ENCODE assay signal across 7 mouse cellular contexts in genomic region chr5:114467019-114467418, GRCm38 (mm10). TPM values are rescaled to one million over a fixed set of nuclear protein-coding genes. Genes with fewer than 3 reads are reported as not detected.
DNase-seq lines count a peak whose midpoint lies in the region; ATAC-seq and TF ChIP-seq lines count a peak whose summit lies in the region.

No protein-coding gene starts in this region.

- no peak for DNase-seq in layer of hippocampus, adult 2 months (ENCODE audit: low spot score in 2 of 2)
- DNase-seq in layer of hippocampus, postnatal 25 days (ENCODE audit: extremely low spot score in 1 of 2, low spot score in 1 of 2): no peak
- no peak for DNase-seq in right cerebral cortex, postnatal 10 days (ENCODE audit: low spot score in 2 of 2)

- H3K27ac ChIP-seq in layer of hippocampus, adult 2 months: peak overlapping the region; percentile 55
- H3K27ac ChIP-seq in forebrain, embryonic 15.5 days (replicated peaks): peak overlapping the region; percentile 83
- H3K27ac ChIP-seq in limb, embryonic 12.5 days: 0 out of 2 replicates have a peak overlapping the region, but pooled peaks have one; percentile 66
- H3K27ac ChIP-seq in neural tube, embryonic 15.5 days (replicated peaks): peak overlapping the region; percentile 78

- no peak overlapping the region; the same call in 1 of the 2 replicates for H3K4me3 ChIP-seq in layer of hippocampus, adult 2 months
- H3K4me3 ChIP-seq in forebrain, embryonic 15.5 days: peak overlapping the region; percentile 25
- peak overlapping the region; percentile 32 for H3K4me3 ChIP-seq in limb, embryonic 12.5 days (replicated peaks)
- peak overlapping the region; percentile 29 for H3K4me3 ChIP-seq in neural tube, embryonic 15.5 days (replicated peaks)

- H3K9ac ChIP-seq in forebrain, embryonic 15.5 days (replicated peaks): 0 out of 2 replicates have a peak overlapping the region, but pooled peaks have one; percentile 5
- H3K9ac ChIP-seq in limb, embryonic 12.5 days (replicated peaks): peak overlapping the region; percentile 58
- peak overlapping the region; percentile 43; the same call in 1 of the 2 replicates for H3K9ac ChIP-seq in neural tube, embryonic 15.5 days (replicated peaks)

- peaks cover 29% of the 10 kb centered on the region for H3K4me1 ChIP-seq in forebrain, embryonic 15.5 days
- peaks cover 26% of the 10 kb centered on the region for H3K4me1 ChIP-seq in limb, embryonic 12.5 days (replicated peaks)
- H3K4me1 ChIP-seq in neural tube, embryonic 15.5 days: peaks cover 27% of the 10 kb centered on the region

- peak; percentile 44; the same call in 1 of the 2 replicates for ATAC-seq in forebrain, embryonic 15.5 days (replicated peaks)
- ATAC-seq in limb, embryonic 12.5 days (ENCODE audit: insufficient number of reproducible peaks, insufficient read depth, low FRiP score, low TSS enrichment, low read depth): no peak
- peak; percentile 18; the same call in 1 of the 2 replicates for ATAC-seq in neural tube, embryonic 15.5 days (ENCODE audit: low FRiP score)
- ATAC-seq in activated CD4-positive, CD25-positive, alpha-beta regulatory T cell, adult 4 months: no peak

- H3K27me3 ChIP-seq in forebrain, embryonic 15.5 days: peaks cover 18% of the 10 kb centered on the region
- H3K27me3 ChIP-seq in limb, embryonic 12.5 days: 0 out of 2 replicates have a peak, but pooled peaks cover 5% of the 10 kb centered on the region
- H3K27me3 ChIP-seq in neural tube, embryonic 15.5 days (replicated peaks): no peaks in the 10 kb centered on the region

- no peaks in the 10 kb centered on the region for H3K36me3 ChIP-seq in forebrain, embryonic 15.5 days
- H3K36me3 ChIP-seq in limb, embryonic 12.5 days: no peaks in the 10 kb centered on the region
- H3K36me3 ChIP-seq in neural tube, embryonic 15.5 days: no peaks in the 10 kb centered on the region

- H3K9me3 ChIP-seq in forebrain, embryonic 15.5 days: no peaks in the 10 kb centered on the region
- peaks cover 6% of the 10 kb centered on the region; the same call in 1 of the 2 replicates for H3K9me3 ChIP-seq in limb, embryonic 12.5 days
- no peaks in the 10 kb centered on the region for H3K9me3 ChIP-seq in neural tube, embryonic 15.5 days (replicated peaks)

- no peak; the same call in 1 of the 2 replicates for TF ChIP-seq CTCF in layer of hippocampus, adult 2 months (conservative IDR thresholded peaks at IDR 0.05)

- peak overlapping the region; percentile 42 for H3K4me2 ChIP-seq in forebrain, embryonic 15.5 days (replicated peaks)
- H3K4me2 ChIP-seq in limb, embryonic 12.5 days: peak overlapping the region; percentile 60
- peak overlapping the region; percentile 57 for H3K4me2 ChIP-seq in neural tube, embryonic 15.5 days

- 3% methylated on average over 10 of the region's 11 CpGs for WGBS in forebrain, embryonic 15.5 days
- 6% methylated on average over 11 of the region's 11 CpGs for WGBS in limb, embryonic 12.5 days
- 3% methylated on average over 11 of the region's 11 CpGs for WGBS in neural tube, embryonic 15.5 days

RNA-seq across cellular contexts. Expression of gene Mvk, which starts 22.9 kb away (rescaled TPM):
- total RNA-seq in layer of hippocampus, adult 2 months (2021): 10 to 100 TPM; 24.8 to 25.7 TPM
- total RNA-seq in layer of hippocampus, postnatal 25 days (2021): 10 to 100 TPM; 33.6 to 36.7 TPM
- 46.3 and 49.4 TPM in 2 replicates for polyA plus RNA-seq in forebrain, embryonic 15.5 days (2015; fragmentation: Nextera tagmentation; extraction: Ambion mirVana)
- 37.5 and 40.1 TPM in 2 replicates for polyA plus RNA-seq in limb, embryonic 12.5 days (2016; fragmentation: Nextera tagmentation; extraction: Ambion mirVana)
- polyA plus RNA-seq in neural tube, embryonic 15.5 days (2015; fragmentation: Nextera tagmentation; extraction: Ambion mirVana): 70.2 and 78.1 TPM in 2 replicates
- polyA plus RNA-seq in activated CD4-positive, CD25-positive, alpha-beta regulatory T cell, adult 4 months (2017; shearing (Covaris generic)): 10 to 100 TPM; 14.7 to 18.0 TPM

RNA-seq across cellular contexts. Expression of gene Mmab, which starts 23.2 kb away (rescaled TPM):
- total RNA-seq in layer of hippocampus, adult 2 months (2021): 10 to 100 TPM; 18.6 to 20.4 TPM
- total RNA-seq in layer of hippocampus, postnatal 25 days (2021): 10 to 100 TPM; 17.3 to 19.9 TPM
- 20.3 and 20.5 TPM in 2 replicates for polyA plus RNA-seq in forebrain, embryonic 15.5 days (2015; fragmentation: Nextera tagmentation; extraction: Ambion mirVana)
- 36.0 and 39.9 TPM in 2 replicates for polyA plus RNA-seq in limb, embryonic 12.5 days (2016; fragmentation: Nextera tagmentation; extraction: Ambion mirVana)
- 36.1 and 37.4 TPM in 2 replicates for polyA plus RNA-seq in neural tube, embryonic 15.5 days (2015; fragmentation: Nextera tagmentation; extraction: Ambion mirVana)
- polyA plus RNA-seq in activated CD4-positive, CD25-positive, alpha-beta regulatory T cell, adult 4 months (2017; shearing (Covaris generic)): 1 to 10 TPM; 4.0 to 5.3 TPM

Comparison
In these comparisons a context has a peak if more than half of its experiments do, and no peak if none do; other contexts are left out.
1. ATAC-seq: peak in forebrain, embryonic 15.5 days (single experiment) and neural tube, embryonic 15.5 days (single experiment); none in limb, embryonic 12.5 days (single experiment) and activated CD4-positive, CD25-positive, alpha-beta regulatory T cell, adult 4 months (single experiment).
2. H3K9ac ChIP-seq: peak in every context shown above with its lines; median percentile 58 in limb, embryonic 12.5 days; 43 in neural tube, embryonic 15.5 days; 5 in forebrain, embryonic 15.5 days.
3. Peak in every context shown above with its lines, with median percentiles within 50 percentile points of each other: H3K27ac ChIP-seq and H3K4me2 ChIP-seq.